Mouse (Mus musculus): Measurements from ENCODE around the gene Bag2. TPM values are rescaled to one million over a fixed set of nuclear protein-coding genes. Genes with fewer than 3 reads are reported as not detected.
"Not testable (repeated sequence)": the region's sequence is repeated elsewhere in the genome, so short reads cannot be mapped to it uniquely, and the experiment has no call there.

Gene Bag2
- polyA plus RNA-seq, 1 experiment from 2014 or later = 99.9 TPM

DNA sequence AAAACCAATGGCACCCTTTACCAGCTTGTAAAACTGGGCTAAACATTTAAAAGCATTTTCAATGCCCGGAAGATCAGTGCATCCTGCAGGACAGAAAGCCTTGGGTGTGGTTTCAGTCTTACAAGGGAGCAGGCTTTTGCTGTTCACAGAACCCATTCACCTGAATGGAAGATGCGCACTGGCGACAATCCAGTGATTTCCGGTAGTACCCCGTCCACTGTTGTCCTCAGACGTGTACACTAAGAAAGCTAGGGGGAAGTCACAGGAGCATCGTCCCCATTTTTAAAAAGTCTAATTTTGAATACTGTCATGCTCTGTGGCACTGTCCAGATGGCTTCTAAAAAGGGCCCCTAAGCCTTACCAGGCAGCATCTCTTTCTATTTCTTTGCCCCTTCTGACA is 1.8 kb downstream of the Bag2 start:
- peaks cover 11% of the 10 kb centered on the region for H3K4me1 ChIP-seq (ENCODE audit: control insufficient read depth, insufficient read depth, low read length)
- H3K4me2 ChIP-seq = peak overlapping the region; percentile 79
- no peaks in the 10 kb centered on the region for H3K27me3 ChIP-seq (ENCODE audit: control insufficient read depth, insufficient read depth, low read length)
- H3K27ac ChIP-seq (ENCODE audit: low read depth, low read length) = no peak overlapping the region
- H3K4me3 ChIP-seq (ENCODE audit: low read depth, low read length) = peak overlapping the region; percentile 81
- no peaks in the 10 kb centered on the region; the same call in 1 of the 2 replicates for H3K36me3 ChIP-seq (ENCODE audit: control insufficient read depth, insufficient read depth, low read length)
- WGBS (ENCODE audit: insufficient replicate concordance) = 81% methylated on average over 7 of the region's 7 CpGs
- no peak for ATAC-seq (replicated peaks; ENCODE audit: insufficient number of reproducible peaks, low FRiP score, low TSS enrichment)
- H3K9me3 ChIP-seq (replicated peaks; ENCODE audit: control insufficient read depth, low read length) = no peaks in the 10 kb centered on the region
- H3K9ac ChIP-seq (ENCODE audit: low read depth, low read length) = no peak overlapping the region

DNA sequence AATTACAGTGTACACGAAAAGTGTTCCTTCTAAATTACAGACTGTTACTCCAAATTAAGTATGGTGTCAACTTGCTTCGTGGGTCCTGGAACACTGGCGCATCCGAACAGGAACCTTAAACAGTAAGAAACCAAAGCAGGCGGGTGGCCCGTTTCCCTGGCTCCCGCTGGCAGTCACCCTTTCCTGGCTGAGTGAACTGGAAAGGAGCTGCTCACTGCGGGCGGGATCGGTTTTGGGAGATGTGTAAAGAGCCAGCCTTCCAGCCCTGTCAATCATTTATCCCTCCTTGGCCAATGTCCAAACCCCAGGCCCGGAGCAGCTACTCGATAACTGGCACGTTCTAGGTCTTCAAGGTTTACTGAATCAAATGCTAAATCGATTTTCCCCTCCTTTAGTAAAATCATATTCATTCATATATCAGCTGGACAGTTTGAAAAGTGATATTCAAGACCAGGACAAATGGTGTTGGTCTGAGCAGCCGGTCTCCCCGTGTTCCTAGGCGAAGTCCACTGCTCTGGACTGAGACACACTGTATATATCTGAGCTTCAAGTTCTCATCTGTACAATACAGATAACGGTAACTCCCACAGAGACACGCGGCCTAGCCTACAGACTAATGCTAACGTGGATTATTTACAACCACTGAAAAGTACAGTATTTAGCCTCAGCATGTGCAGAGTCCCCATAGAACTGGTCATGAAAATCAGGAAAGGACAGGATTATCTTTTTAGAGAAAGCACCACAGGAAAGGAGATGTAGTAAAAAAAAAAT is 2.4 kb downstream of the Bag2 start:
- peak overlapping the region; percentile 79; the same call in 1 of the 2 replicates for H3K4me2 ChIP-seq
- H3K9me3 ChIP-seq (replicated peaks; ENCODE audit: control insufficient read depth, low read length) = no peaks in the 10 kb centered on the region
- no peaks in the 10 kb centered on the region for H3K27me3 ChIP-seq (ENCODE audit: control insufficient read depth, insufficient read depth, low read length)
- ATAC-seq (replicated peaks; ENCODE audit: insufficient number of reproducible peaks, low FRiP score, low TSS enrichment) = 0 out of 2 replicates have a peak, but pooled peaks have one; percentile 35
- peaks cover 11% of the 10 kb centered on the region for H3K4me1 ChIP-seq (ENCODE audit: control insufficient read depth, insufficient read depth, low read length)
- H3K4me3 ChIP-seq (ENCODE audit: low read depth, low read length) = no peak overlapping the region
- H3K27ac ChIP-seq (ENCODE audit: low read depth, low read length) = no peak overlapping the region
- WGBS (ENCODE audit: insufficient replicate concordance) = 78% methylated on average over 21 of the region's 21 CpGs
- H3K36me3 ChIP-seq (ENCODE audit: control insufficient read depth, insufficient read depth, low read length) = no peaks in the 10 kb centered on the region; the same call in 1 of the 2 replicates
- no peak overlapping the region for H3K9ac ChIP-seq (ENCODE audit: low read depth, low read length)

DNA sequence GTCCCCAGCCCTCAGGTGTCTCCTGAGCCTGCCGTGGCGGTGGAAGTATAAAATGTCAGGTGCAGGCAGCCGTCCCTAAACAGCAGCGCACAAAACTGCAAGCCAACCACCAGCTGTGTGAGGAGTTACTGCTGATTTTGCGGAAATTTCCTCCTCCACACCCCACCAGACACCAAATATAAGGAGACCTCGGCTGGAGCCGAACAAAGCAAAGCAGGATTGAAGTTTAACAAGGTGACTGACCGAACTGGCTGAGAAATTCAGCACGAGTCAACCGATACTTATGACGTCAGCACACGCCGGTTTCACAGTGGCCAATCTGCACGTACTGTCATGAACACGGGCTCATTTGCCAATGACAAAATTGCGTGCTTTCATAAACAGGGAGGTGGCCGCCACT is 3.5 kb downstream of the Bag2 start:
- Histone ChIP-seq H3K9ac (ENCODE audit: low read depth, low read length) (no peak overlapping the region), H3K27me3 (ENCODE audit: control insufficient read depth, insufficient read depth, low read length) (no peaks in the 10 kb centered on the region), H3K4me2 (no peak overlapping the region), H3K4me1 (ENCODE audit: control insufficient read depth, insufficient read depth, low read length) (peaks cover 11% of the 10 kb centered on the region), H3K4me3 (ENCODE audit: low read depth, low read length) (no peak overlapping the region), H3K27ac (ENCODE audit: low read depth, low read length) (no peak overlapping the region), H3K9me3 (replicated peaks; ENCODE audit: control insufficient read depth, low read length) (no peaks in the 10 kb centered on the region), H3K36me3 (ENCODE audit: control insufficient read depth, insufficient read depth, low read length) (no peaks in the 10 kb centered on the region; the same call in 1 of the 2 replicates)
- ATAC-seq (replicated peaks; ENCODE audit: insufficient number of reproducible peaks, low FRiP score, low TSS enrichment) = no peak
- WGBS (ENCODE audit: insufficient replicate concordance) = 91% methylated on average over 17 of the region's 17 CpGs

DNA sequence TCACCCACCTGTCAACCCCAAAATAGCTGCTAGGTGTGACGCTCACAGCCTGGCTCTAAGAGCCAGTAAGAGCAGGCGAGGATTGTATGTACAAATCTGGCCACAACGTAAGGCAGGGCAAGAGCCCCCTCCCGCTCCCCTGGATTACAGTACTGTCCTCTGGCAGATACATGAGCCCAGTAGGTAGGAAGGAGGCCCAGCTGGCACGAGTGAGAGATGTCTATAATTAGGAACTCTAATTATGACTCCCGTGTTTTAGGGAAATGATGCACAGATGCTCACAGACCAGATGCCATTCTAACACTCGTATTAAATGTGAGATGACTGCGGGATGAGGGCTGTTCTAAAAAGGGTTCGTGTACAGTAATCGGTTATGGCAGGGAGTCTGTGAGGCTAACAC is 6.3 kb downstream of the Bag2 start:
- H3K9me3 ChIP-seq (replicated peaks; ENCODE audit: control insufficient read depth, low read length) = no peaks in the 10 kb centered on the region
- H3K4me3 ChIP-seq (ENCODE audit: low read depth, low read length) = no peak overlapping the region
- 84% methylated on average over 10 of the region's 10 CpGs for WGBS (ENCODE audit: insufficient replicate concordance)
- H3K9ac ChIP-seq (ENCODE audit: low read depth, low read length) = no peak overlapping the region
- no peak for ATAC-seq (replicated peaks; ENCODE audit: insufficient number of reproducible peaks, low FRiP score, low TSS enrichment)
- no peak overlapping the region for H3K27ac ChIP-seq (ENCODE audit: low read depth, low read length)
- peaks cover 11% of the 10 kb centered on the region for H3K4me1 ChIP-seq (ENCODE audit: control insufficient read depth, insufficient read depth, low read length)
- H3K4me2 ChIP-seq = no peak overlapping the region
- peaks cover 4% of the 10 kb centered on the region for H3K36me3 ChIP-seq (ENCODE audit: control insufficient read depth, insufficient read depth, low read length)
- H3K27me3 ChIP-seq (ENCODE audit: control insufficient read depth, insufficient read depth, low read length) = no peaks in the 10 kb centered on the region

DNA sequence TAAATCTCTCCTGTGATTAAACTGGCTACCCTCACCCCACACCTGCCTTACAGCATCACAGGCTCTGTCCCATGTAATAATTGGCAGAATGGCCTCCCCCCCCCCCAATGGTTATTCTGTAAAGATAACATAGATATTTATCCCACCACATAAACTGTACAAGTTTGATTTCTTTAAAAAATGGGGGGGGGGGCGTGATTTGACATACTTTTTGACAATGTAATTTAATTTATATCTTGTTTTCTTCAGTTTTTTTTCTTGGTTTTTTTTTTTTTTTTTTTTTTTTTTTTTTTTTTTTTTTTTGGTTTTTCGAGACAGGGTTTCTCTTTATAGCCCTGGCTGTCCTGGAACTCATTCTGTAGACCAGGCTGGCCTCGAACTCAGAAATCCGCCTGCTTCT is 7.9 kb downstream of the Bag2 start:
- H3K27ac ChIP-seq (ENCODE audit: low read depth, low read length); H3K9me3 ChIP-seq (replicated peaks; ENCODE audit: control insufficient read depth, low read length); H3K4me2 ChIP-seq; H3K4me1 ChIP-seq (ENCODE audit: control insufficient read depth, insufficient read depth, low read length); H3K4me3 ChIP-seq (ENCODE audit: low read depth, low read length); H3K9ac ChIP-seq (ENCODE audit: low read depth, low read length); H3K27me3 ChIP-seq (ENCODE audit: control insufficient read depth, insufficient read depth, low read length); ATAC-seq (replicated peaks; ENCODE audit: insufficient number of reproducible peaks, low FRiP score, low TSS enrichment): not testable (repeated sequence)
- 80% methylated on average over 4 of the region's 4 CpGs for whole genome bisulfite sequencing (ENCODE audit: insufficient replicate concordance)
- peaks cover 15% of the 10 kb centered on the region for H3K36me3 ChIP-seq (ENCODE audit: control insufficient read depth, insufficient read depth, low read length)

DNA sequence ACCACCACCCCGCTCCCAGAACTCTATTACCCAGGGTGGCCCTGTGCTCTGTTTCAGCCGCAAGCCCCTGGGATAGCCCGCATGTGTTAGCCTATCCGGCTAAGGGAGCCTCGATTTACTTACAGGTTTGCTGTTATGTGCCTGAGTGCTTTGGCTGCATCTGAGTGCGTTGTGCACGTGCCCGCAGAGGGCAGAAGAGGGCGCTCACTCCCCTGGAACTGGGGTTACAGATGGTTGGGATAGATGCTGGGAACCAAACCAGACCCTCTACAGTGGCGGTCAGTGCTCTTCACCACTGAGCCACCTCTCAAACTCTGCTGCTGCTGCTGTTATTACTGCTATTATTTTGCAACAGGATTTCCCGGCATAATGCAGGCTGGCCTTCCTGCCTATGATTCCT is 8.5 kb downstream of the Bag2 start:
- no peak overlapping the region for H3K27ac ChIP-seq (ENCODE audit: low read depth, low read length)
- peaks cover 15% of the 10 kb centered on the region for H3K36me3 ChIP-seq (ENCODE audit: control insufficient read depth, insufficient read depth, low read length)
- H3K9ac ChIP-seq (ENCODE audit: low read depth, low read length) = no peak overlapping the region
- peaks cover 3% of the 10 kb centered on the region; the same call in 1 of the 2 replicates for H3K4me1 ChIP-seq (ENCODE audit: control insufficient read depth, insufficient read depth, low read length)
- H3K9me3 ChIP-seq (replicated peaks; ENCODE audit: control insufficient read depth, low read length) = no peaks in the 10 kb centered on the region
- 93% methylated on average over 11 of the region's 11 CpGs for WGBS (ENCODE audit: insufficient replicate concordance)
- ATAC-seq (replicated peaks; ENCODE audit: insufficient number of reproducible peaks, low FRiP score, low TSS enrichment) = no peak
- H3K4me3 ChIP-seq (ENCODE audit: low read depth, low read length) = no peak overlapping the region
- H3K27me3 ChIP-seq (ENCODE audit: control insufficient read depth, insufficient read depth, low read length) = no peaks in the 10 kb centered on the region
- H3K4me2 ChIP-seq = no peak overlapping the region

DNA sequence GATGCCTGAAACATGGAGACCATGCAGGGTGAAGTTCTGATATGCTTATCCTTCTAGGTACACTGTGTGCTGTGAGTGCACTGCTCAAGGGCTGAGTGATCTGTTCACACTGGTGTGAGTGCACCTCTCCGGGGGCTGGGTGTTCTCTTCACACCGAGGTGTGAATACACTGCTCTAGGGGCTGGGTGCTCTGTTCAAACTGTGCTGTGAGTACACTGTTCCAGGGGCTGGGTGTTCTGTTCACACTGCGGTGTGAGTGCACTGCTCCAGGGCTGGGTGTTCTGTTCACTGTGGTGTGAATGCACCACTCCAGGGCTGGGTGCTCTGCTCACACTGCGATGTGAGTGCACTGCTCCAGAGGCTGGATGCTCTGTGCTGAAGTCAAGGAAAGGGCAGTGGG is 11.7 kb downstream of the Bag2 start:
- no peak overlapping the region for H3K4me3 ChIP-seq (ENCODE audit: low read depth, low read length)
- no peak for ATAC-seq (replicated peaks; ENCODE audit: insufficient number of reproducible peaks, low FRiP score, low TSS enrichment)
- no peak overlapping the region for H3K4me2 ChIP-seq
- no peak overlapping the region for H3K27ac ChIP-seq (ENCODE audit: low read depth, low read length)
- no peak overlapping the region for H3K9ac ChIP-seq (ENCODE audit: low read depth, low read length)
- H3K36me3 ChIP-seq (ENCODE audit: control insufficient read depth, insufficient read depth, low read length) = peaks cover 15% of the 10 kb centered on the region
- H3K27me3 ChIP-seq (ENCODE audit: control insufficient read depth, insufficient read depth, low read length) = no peaks in the 10 kb centered on the region
- WGBS (ENCODE audit: insufficient replicate concordance) = 85% methylated on average over 4 of the region's 4 CpGs
- no peaks in the 10 kb centered on the region for H3K9me3 ChIP-seq (replicated peaks; ENCODE audit: control insufficient read depth, low read length)
- H3K4me1 ChIP-seq (ENCODE audit: control insufficient read depth, insufficient read depth, low read length) = no peaks in the 10 kb centered on the region

DNA sequence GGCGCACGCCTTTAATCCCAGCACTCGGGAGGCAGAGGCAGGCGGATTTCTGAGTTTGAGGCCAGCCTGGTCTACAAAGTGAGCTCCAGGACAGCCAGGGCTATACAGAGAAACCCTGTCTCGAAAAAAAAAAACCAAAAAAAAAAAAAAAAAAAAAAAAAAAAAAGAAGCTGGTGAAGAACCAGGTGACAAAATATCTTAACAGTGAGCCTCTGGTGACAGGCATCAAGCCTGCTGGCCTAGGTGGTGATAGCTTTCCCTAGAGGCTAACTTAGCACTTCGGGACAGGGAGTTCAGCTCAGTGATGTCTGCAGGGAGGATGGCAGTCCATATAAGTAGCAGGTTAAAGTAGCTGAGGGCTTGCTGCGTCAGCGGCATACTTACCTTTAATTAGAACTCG is 12.8 kb downstream of the Bag2 start:
- not testable (repeated sequence) for H3K9ac ChIP-seq (ENCODE audit: low read depth, low read length); H3K9me3 ChIP-seq (replicated peaks; ENCODE audit: control insufficient read depth, low read length); H3K4me2 ChIP-seq; H3K27me3 ChIP-seq (ENCODE audit: control insufficient read depth, insufficient read depth, low read length); H3K4me1 ChIP-seq (ENCODE audit: control insufficient read depth, insufficient read depth, low read length); H3K27ac ChIP-seq (ENCODE audit: low read depth, low read length); H3K4me3 ChIP-seq (ENCODE audit: low read depth, low read length); ATAC-seq (replicated peaks; ENCODE audit: insufficient number of reproducible peaks, low FRiP score, low TSS enrichment)
- peaks cover 15% of the 10 kb centered on the region for H3K36me3 ChIP-seq (ENCODE audit: control insufficient read depth, insufficient read depth, low read length)
- WGBS (ENCODE audit: insufficient replicate concordance) = 90% methylated on average over 8 of the region's 9 CpGs

DNA sequence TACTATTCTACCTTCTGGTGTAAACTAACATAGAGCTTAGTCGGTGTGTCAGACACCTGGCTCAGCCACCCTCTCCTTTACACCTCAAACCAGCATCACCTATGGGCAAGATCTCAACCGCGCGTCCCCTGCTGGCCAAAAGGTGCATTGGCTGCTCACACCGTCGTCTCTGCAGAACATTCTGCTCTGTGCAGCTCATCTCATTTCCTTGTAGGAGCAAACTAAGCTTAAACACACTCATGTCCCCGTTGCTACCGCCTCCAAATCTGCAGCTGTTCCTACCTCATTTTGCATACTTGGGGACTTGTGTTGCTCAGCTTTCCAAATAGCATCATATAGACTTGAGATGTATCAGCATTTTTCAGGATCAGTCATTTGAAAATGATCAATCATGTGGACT is 14.7 kb downstream of the Bag2 start:
- H3K36me3 ChIP-seq (ENCODE audit: control insufficient read depth, insufficient read depth, low read length) = peaks cover 13% of the 10 kb centered on the region

More for the DNA sequence above, 14.7 kb downstream of the Bag2 start:
- H3K4me3 ChIP-seq (ENCODE audit: low read depth, low read length) = no peak overlapping the region
- no peak overlapping the region for H3K27ac ChIP-seq (ENCODE audit: low read depth, low read length)
- H3K9ac ChIP-seq (ENCODE audit: low read depth, low read length) = no peak overlapping the region
- no peak overlapping the region for H3K4me2 ChIP-seq
- no peaks in the 10 kb centered on the region for H3K4me1 ChIP-seq (ENCODE audit: control insufficient read depth, insufficient read depth, low read length)
- no peak for ATAC-seq (replicated peaks; ENCODE audit: insufficient number of reproducible peaks, low FRiP score, low TSS enrichment)
- no peaks in the 10 kb centered on the region for H3K27me3 ChIP-seq (ENCODE audit: control insufficient read depth, insufficient read depth, low read length)
- no peaks in the 10 kb centered on the region for H3K9me3 ChIP-seq (replicated peaks; ENCODE audit: control insufficient read depth, low read length)
- WGBS (ENCODE audit: insufficient replicate concordance) = 17% methylated on average over 8 of the region's 8 CpGs

Measured in heart, embryonic 11.5 days (tissue).